Mouse (Mus musculus): ENCODE measurements around the gene Stag3. TPM values are rescaled to one million over a fixed set of nuclear protein-coding genes. Genes with fewer than 3 reads are reported as not detected.

Gene Stag3
- total RNA-seq, 2 experiments from 2014 or later: not detected

GRCm38 (mm10) chr5:138265712-138266111 lies 14.3 kb upstream of the Stag3 start:
- no peak for DNase-seq
- intact Hi-C loops (cut with DNase I): no loop called here

- DNase-seq: no peak
- intact Hi-C loops (cut with DNase I): no loop called here
Measured at GRCm38 (mm10) chr5:138267114-138267513, 12.9 kb upstream of the Stag3 start.

DNA sequence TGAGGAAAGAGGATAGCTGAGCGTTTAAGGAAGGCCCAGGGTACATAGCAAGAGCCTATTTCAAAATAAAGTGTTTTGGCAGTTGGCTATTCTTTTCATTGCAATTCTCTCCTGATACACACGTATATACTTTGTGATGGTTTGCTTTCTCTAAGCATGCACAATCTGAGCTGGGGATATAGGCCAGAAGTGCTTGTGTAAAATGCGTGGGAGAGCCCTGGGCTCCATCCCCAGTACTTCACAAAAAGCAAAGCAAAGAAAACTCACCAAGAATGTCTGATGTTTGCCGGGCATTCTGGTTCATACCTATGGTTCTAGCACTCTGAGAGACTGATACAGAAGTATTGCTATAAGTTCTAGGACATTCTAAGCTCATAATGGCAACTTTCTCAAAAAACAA lies 11.1 kb upstream of the Stag3 start:
- intact Hi-C loops (cut with DNase I): no loop called here
- DNase-seq: no peak

DNA sequence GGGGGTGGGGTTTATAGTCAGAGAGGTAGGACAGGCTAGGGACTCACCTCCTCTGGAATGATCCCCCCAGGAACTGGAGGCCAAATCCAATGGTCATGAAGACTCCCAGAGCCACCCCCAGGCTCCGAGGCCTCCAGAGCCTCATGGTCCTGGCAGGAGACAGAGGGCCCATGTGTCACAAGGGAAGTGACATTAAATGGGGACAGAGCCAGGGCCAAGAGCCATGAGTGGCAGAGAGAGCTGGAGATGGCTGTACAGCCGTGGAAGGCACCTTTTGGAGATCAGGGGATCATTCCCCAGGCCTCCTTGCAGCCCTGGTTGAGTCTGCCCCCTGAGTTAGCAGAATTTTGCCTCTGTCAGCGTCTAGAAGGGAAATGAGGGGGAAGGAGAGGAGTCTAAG lies 8.8 kb upstream of the Stag3 start:
- intact Hi-C loops (cut with DNase I): no loop called here
- no peak for DNase-seq

- peak; percentile 36 to 45 for DNase-seq
- intact Hi-C loops (cut with DNase I): no loop called here
Measured at GRCm38 (mm10) chr5:138272409-138272923, 7.6 kb upstream of the Stag3 start, which contains the start of gene Gal3st4. Gene Gal3st4, minus strand, starts transcription at chr5:138272840.

DNA sequence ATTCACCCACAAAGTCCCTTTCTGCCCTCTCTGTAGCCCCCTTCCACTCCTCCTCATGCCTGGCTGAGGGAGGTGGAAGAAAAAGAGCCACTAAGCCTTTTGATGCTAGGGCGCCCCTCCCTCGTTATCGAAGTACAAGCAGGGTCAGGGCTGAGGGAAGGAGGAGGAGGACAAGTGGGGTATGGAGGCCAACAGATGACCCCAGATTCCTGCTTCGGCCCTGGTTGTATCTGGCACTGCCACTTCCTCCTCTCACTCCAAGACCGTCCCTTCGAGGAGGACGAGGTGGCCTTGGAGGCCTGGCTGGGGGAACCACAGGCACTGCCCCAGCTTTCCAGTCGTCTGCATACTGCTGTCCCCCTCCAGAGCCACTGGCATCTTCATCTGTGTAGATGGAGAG lies 5.9 kb upstream of the Stag3 start:
- no peak for DNase-seq
- intact Hi-C loops (cut with DNase I): no loop called here

- intact Hi-C loops (cut with DNase I): no loop called here
- no peak for DNase-seq
Measured at GRCm38 (mm10) chr5:138275216-138276050, 4.6 kb upstream of the Stag3 start.

- no peak for DNase-seq
- intact Hi-C loops (cut with DNase I): no loop called here
Measured at GRCm38 (mm10) chr5:138277994-138278393, 2.0 kb upstream of the Stag3 start.

DNA sequence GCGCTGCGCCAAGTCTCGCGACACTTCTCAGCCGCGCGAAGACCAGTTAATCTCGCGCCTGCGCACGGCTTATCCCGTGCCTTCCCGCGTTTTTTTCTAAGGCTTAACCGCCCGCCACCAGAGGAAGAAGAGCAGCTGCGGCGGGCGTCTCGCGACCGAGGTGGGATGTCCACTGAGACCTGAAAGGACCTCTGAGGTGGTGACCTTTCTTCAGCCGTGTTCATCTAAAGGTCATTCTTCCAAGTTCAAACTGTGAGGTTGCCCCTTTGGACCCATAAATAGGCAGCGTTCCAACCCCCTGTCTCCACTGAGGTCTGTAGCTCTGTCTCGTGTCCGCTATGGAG lies 357 bp downstream of the Stag3 start:
- DNase-seq: no peak
- intact Hi-C loops (cut with DNase I): no loop called here

DNA sequence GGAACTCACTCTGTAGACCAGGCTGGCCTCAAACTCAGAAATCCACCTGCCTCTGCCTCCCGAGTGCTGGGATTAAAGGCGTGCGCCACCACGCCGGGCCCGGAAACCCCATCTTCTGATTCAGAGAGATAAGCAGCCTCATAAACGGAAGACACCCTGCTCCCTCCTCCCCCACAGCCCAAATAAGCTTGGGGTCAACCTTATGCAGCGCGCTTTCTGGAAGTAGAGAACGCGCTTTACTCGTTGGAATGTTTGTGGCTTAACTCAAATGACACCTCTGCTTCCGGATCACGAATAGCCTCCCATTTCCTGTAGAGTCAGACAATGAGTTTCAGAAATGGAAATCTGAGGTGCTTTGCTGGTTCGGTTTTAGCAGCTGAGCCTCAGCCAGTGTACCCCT lies 789 bp downstream of the Stag3 start:
- intact Hi-C loops (cut with DNase I): no loop called here
- no peak for DNase-seq

- intact Hi-C loops (cut with DNase I): no loop called here
- no peak for DNase-seq
Measured at GRCm38 (mm10) chr5:138281798-138282197, 1.8 kb downstream of the Stag3 start.

GRCm38 (mm10) chr5:138283540-138283939 lies 3.5 kb downstream of the Stag3 start:
- intact Hi-C loops (cut with DNase I): no loop called here
- no peak for DNase-seq

GRCm38 (mm10) chr5:138287861-138288260 lies 7.8 kb downstream of the Stag3 start:
- DNase-seq: no peak
- intact Hi-C loops (cut with DNase I): no loop called here

DNA sequence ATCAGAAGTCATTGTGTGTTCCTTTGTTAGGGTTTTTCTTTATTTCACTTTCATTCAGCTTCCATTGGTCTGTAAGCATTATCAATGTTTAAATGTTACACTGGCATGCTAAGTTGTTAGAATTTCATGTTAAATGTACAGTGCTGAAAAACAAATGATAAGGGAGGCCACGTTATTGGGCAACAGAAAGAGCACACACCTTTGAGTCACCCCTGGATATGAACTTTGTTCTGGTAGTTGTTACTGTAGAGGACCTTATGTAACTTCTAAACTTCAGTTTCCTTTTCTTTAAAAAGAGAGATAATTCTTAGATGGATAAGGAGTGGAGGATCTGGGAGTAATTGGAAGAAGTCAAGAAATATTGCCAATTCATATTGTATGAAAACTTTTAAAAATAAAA lies 11.6 kb downstream of the Stag3 start:
- intact Hi-C loops (cut with DNase I): no loop called here
- DNase-seq: no peak

- intact Hi-C loops (cut with DNase I): no loop called here
- no peak for DNase-seq
Measured at GRCm38 (mm10) chr5:138294158-138294557, 14.1 kb downstream of the Stag3 start.

DNA sequence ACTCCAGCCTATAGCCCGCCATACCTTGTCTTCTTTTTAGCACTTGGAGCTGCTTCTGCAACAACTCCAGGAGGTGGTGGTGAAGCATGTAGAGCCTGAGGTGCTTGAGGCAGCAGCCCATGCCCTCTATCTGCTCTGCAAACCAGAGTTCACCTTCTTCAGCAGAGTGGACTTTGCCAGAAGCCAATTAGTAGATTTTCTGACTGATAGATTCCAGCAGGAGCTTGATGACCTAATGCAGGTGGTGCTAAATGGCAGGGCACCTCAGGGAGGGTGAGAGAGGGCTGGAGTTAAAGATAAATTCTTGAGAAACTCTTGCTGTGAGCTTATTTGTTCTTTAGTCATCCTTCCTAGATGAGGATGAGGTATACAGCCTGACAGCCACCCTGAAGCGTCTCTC lies 19.6 kb downstream of the Stag3 start:
- intact Hi-C loops (cut with DNase I): no loop called here
- no peak for DNase-seq

GRCm38 (mm10) chr5:138312795-138313194 lies 32.8 kb downstream of the Stag3 start:
- intact Hi-C loops (cut with DNase I): no loop called here
- DNase-seq: no peak

GRCm38 (mm10) chr5:138341661-138342060 lies 61.6 kb downstream of the Stag3 start, which contains the start of gene Pvrig:
Gene Pvrig, plus strand, starts transcription at chr5:138341961.
- DNase-seq: no peak
- intact Hi-C loops (cut with DNase I): no loop called here

GRCm38 (mm10) chr5:138343216-138343615 lies 63.2 kb downstream of the Stag3 start:
- intact Hi-C loops (cut with DNase I): no loop called here
- no peak for DNase-seq
